Mouse (Mus musculus): ENCODE results near the gene Mapre3.
A peak's percentile ranks its signal among the peaks of the same experiment; 100 is the strongest.

The Mapre3 gene

GRCm38 (mm10) chr5:30787381-30787780 is 27.1 kb upstream of the Mapre3 start:
- no peak for TF ChIP-seq CTCF (conservative IDR thresholded peaks at IDR 0.05; ENCODE audit: low read length)
- TF ChIP-seq POU5F1 (IDR thresholded peaks at IDR 0.05; ENCODE audit: borderline replicate concordance, low read length) = no peak
- no peak for TF ChIP-seq NANOG (IDR thresholded peaks at IDR 0.05; ENCODE audit: borderline replicate concordance, low read length)
- Histone ChIP-seq H3K36me3 (ENCODE audit: insufficient read depth, low read length) (peaks cover 6% of the 10 kb centered on the region; the same call in 1 of the 2 replicates), H3K27me3 (ENCODE audit: insufficient read depth, low read length) (0 out of 2 replicates have a peak, but pooled peaks cover 3% of the 10 kb centered on the region), H3K4me1 (replicated peaks; ENCODE audit: low read depth, low read length) (peaks cover 3% of the 10 kb centered on the region; the same call in 1 of the 2 replicates), H3K9me3 (ENCODE audit: low read length) (no peaks in the 10 kb centered on the region), H3K4me3 (replicated peaks; ENCODE audit: low read length) (no peak overlapping the region)

DNA sequence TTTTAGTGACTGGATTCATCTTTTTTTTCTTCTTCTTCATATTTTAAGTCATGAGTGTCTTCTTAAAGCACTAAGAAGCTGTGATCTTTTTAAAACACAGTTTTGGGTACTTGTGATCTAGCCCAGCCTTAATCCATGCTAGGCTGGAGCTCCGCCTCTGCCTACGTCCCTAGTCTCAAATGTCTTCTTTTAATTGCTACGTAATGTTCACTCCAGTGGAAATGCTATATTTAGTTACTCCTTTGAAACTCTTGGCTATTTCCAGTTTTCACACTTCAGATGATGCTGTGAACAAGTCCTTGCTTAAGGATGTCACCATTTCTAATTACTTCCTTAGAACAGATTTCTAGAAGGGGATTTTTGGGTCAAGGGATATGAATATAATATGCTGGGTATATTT is 24.4 kb upstream of the Mapre3 start:
- Histone ChIP-seq H3K9me3 (ENCODE audit: low read length) (no peaks in the 10 kb centered on the region), H3K4me3 (replicated peaks; ENCODE audit: low read length) (no peak overlapping the region), H3K36me3 (ENCODE audit: insufficient read depth, low read length) (peaks cover 6% of the 10 kb centered on the region; the same call in 1 of the 2 replicates), H3K27me3 (ENCODE audit: insufficient read depth, low read length) (peaks cover 8% of the 10 kb centered on the region; the same call in 1 of the 2 replicates), H3K4me1 (replicated peaks; ENCODE audit: low read depth, low read length) (0 out of 2 replicates have a peak, but pooled peaks cover 3% of the 10 kb centered on the region)
- TF ChIP-seq CTCF (conservative IDR thresholded peaks at IDR 0.05; ENCODE audit: low read length) = no peak
- TF ChIP-seq NANOG (IDR thresholded peaks at IDR 0.05; ENCODE audit: borderline replicate concordance, low read length) = no peak
- TF ChIP-seq POU5F1 (IDR thresholded peaks at IDR 0.05; ENCODE audit: borderline replicate concordance, low read length) = no peak

GRCm38 (mm10) chr5:30796125-30796524 is 18.3 kb upstream of the Mapre3 start:
- peaks cover 9% of the 10 kb centered on the region; the same call in 1 of the 2 replicates for H3K36me3 ChIP-seq (ENCODE audit: insufficient read depth, low read length)
- TF ChIP-seq CTCF (conservative IDR thresholded peaks at IDR 0.05; ENCODE audit: low read length) (peak; percentile 67), NANOG (IDR thresholded peaks at IDR 0.05; ENCODE audit: borderline replicate concordance, low read length) (no peak), POU5F1 (IDR thresholded peaks at IDR 0.05; ENCODE audit: borderline replicate concordance, low read length) (no peak)
- no peak overlapping the region for H3K4me3 ChIP-seq (replicated peaks; ENCODE audit: low read length)
- no peaks in the 10 kb centered on the region for H3K9me3 ChIP-seq (ENCODE audit: low read length)
- H3K4me1 ChIP-seq (replicated peaks; ENCODE audit: low read depth, low read length) = peaks cover 27% of the 10 kb centered on the region
- peaks cover 12% of the 10 kb centered on the region; the same call in 1 of the 2 replicates for H3K27me3 ChIP-seq (ENCODE audit: insufficient read depth, low read length)

DNA sequence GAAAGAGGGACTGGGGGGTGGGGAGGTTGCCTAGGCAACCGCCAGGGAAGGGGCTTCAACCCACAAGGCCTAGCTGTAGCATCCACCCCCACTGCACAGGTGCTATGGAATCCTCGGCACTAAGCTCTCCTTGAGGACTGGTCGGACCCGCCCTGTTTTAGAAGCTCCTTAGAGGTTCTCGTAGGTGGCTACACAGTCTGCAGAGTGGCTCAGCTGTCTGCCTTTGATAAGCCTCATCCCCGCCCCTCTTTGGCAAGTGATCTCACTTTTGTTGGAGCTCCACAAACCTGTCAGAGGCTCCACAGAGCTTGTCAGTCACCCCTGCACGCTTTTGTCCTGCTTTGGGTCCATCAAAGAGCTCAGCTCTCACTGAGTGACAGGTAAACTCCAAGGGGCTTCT is 17.0 kb upstream of the Mapre3 start:
- peaks cover 13% of the 10 kb centered on the region; the same call in 1 of the 2 replicates for H3K27me3 ChIP-seq (ENCODE audit: insufficient read depth, low read length)
- H3K4me3 ChIP-seq (replicated peaks; ENCODE audit: low read length) = 0 out of 2 replicates have a peak overlapping the region, but pooled peaks have one; percentile 10
- peaks cover 9% of the 10 kb centered on the region; the same call in 1 of the 2 replicates for H3K36me3 ChIP-seq (ENCODE audit: insufficient read depth, low read length)
- no peaks in the 10 kb centered on the region for H3K9me3 ChIP-seq (ENCODE audit: low read length)
- no peak for TF ChIP-seq CTCF (conservative IDR thresholded peaks at IDR 0.05; ENCODE audit: low read length)
- no peak for TF ChIP-seq POU5F1 (IDR thresholded peaks at IDR 0.05; ENCODE audit: borderline replicate concordance, low read length)
- TF ChIP-seq NANOG (IDR thresholded peaks at IDR 0.05; ENCODE audit: borderline replicate concordance, low read length) = no peak
- H3K4me1 ChIP-seq (replicated peaks; ENCODE audit: low read depth, low read length) = peaks cover 25% of the 10 kb centered on the region

- TF ChIP-seq POU5F1 (IDR thresholded peaks at IDR 0.05; ENCODE audit: borderline replicate concordance, low read length) (no peak), NANOG (IDR thresholded peaks at IDR 0.05; ENCODE audit: borderline replicate concordance, low read length) (no peak), CTCF (conservative IDR thresholded peaks at IDR 0.05; ENCODE audit: low read length) (no peak)
- Histone ChIP-seq H3K4me1 (replicated peaks; ENCODE audit: low read depth, low read length) (peaks cover 25% of the 10 kb centered on the region), H3K27me3 (ENCODE audit: insufficient read depth, low read length) (peaks cover 18% of the 10 kb centered on the region; the same call in 1 of the 2 replicates), H3K36me3 (ENCODE audit: insufficient read depth, low read length) (peaks cover 9% of the 10 kb centered on the region; the same call in 1 of the 2 replicates), H3K4me3 (replicated peaks; ENCODE audit: low read length) (no peak overlapping the region), H3K9me3 (ENCODE audit: low read length) (no peaks in the 10 kb centered on the region)
Measured at GRCm38 (mm10) chr5:30797982-30798381, 16.5 kb upstream of the Mapre3 start.

GRCm38 (mm10) chr5:30798965-30799364 is 15.5 kb upstream of the Mapre3 start:
- TF ChIP-seq NANOG (IDR thresholded peaks at IDR 0.05; ENCODE audit: borderline replicate concordance, low read length) (no peak), CTCF (conservative IDR thresholded peaks at IDR 0.05; ENCODE audit: low read length) (no peak), POU5F1 (IDR thresholded peaks at IDR 0.05; ENCODE audit: borderline replicate concordance, low read length) (no peak)
- Histone ChIP-seq H3K27me3 (ENCODE audit: insufficient read depth, low read length) (peaks cover 22% of the 10 kb centered on the region; the same call in 1 of the 2 replicates), H3K4me3 (replicated peaks; ENCODE audit: low read length) (no peak overlapping the region), H3K36me3 (ENCODE audit: insufficient read depth, low read length) (peaks cover 9% of the 10 kb centered on the region; the same call in 1 of the 2 replicates), H3K9me3 (ENCODE audit: low read length) (no peaks in the 10 kb centered on the region), H3K4me1 (replicated peaks; ENCODE audit: low read depth, low read length) (peaks cover 25% of the 10 kb centered on the region)

GRCm38 (mm10) chr5:30802724-30803467 is 11.5 kb upstream of the Mapre3 start:
- no peak for TF ChIP-seq NANOG (IDR thresholded peaks at IDR 0.05; ENCODE audit: borderline replicate concordance, low read length)
- TF ChIP-seq POU5F1 (IDR thresholded peaks at IDR 0.05; ENCODE audit: borderline replicate concordance, low read length) = no peak
- no peak for TF ChIP-seq CTCF (conservative IDR thresholded peaks at IDR 0.05; ENCODE audit: low read length)
- Histone ChIP-seq H3K9me3 (ENCODE audit: low read length) (no peaks in the 10 kb centered on the region), H3K27me3 (ENCODE audit: insufficient read depth, low read length) (peaks cover 10% of the 10 kb centered on the region; the same call in 1 of the 2 replicates), H3K4me1 (replicated peaks; ENCODE audit: low read depth, low read length) (peaks cover 2% of the 10 kb centered on the region; the same call in 1 of the 2 replicates), H3K36me3 (ENCODE audit: insufficient read depth, low read length) (no peaks in the 10 kb centered on the region), H3K4me3 (replicated peaks; ENCODE audit: low read length) (no peak overlapping the region)

- TF ChIP-seq POU5F1 (IDR thresholded peaks at IDR 0.05; ENCODE audit: borderline replicate concordance, low read length) (no peak), NANOG (IDR thresholded peaks at IDR 0.05; ENCODE audit: borderline replicate concordance, low read length) (no peak), CTCF (conservative IDR thresholded peaks at IDR 0.05; ENCODE audit: low read length) (peak; percentile 86)
- no peaks in the 10 kb centered on the region for H3K36me3 ChIP-seq (ENCODE audit: insufficient read depth, low read length)
- H3K27me3 ChIP-seq (ENCODE audit: insufficient read depth, low read length) = peaks cover 10% of the 10 kb centered on the region; the same call in 1 of the 2 replicates
- H3K9me3 ChIP-seq (ENCODE audit: low read length) = no peaks in the 10 kb centered on the region
- H3K4me1 ChIP-seq (replicated peaks; ENCODE audit: low read depth, low read length) = 0 out of 2 replicates have a peak, but pooled peaks cover 3% of the 10 kb centered on the region
- H3K4me3 ChIP-seq (replicated peaks; ENCODE audit: low read length) = no peak overlapping the region
Measured at GRCm38 (mm10) chr5:30806106-30806505, 8.3 kb upstream of the Mapre3 start.

All from E14TG2a.4 (cell line).